Mouse (Mus musculus) embryonic fibroblast, embryonic 13.5 days (primary cell): ENCODE measurements around the gene Mtor.

Experiments used
- CTCF ChIP-seq: IDR thresholded peaks from 2 replicates; pipeline ENCODE4 v1.5.1; 2011; ENCODE audit warnings: mild to moderate bottlenecking, control low read depth, low read length, moderate library complexity, borderline replicate concordance; ENCODE audit not compliant: insufficient read depth
- POLR2A ChIP-seq: IDR thresholded peaks from 2 replicates; pipeline ENCODE4 v1.6.1; 2011; ENCODE audit warnings: low read depth, mild to moderate bottlenecking, control low read depth, low read length, moderate library complexity

- TF ChIP-seq CTCF (no peak), POLR2A (no peak)
These were observed 30.9 kb upstream of the Mtor start for GRCm38 (mm10) chr4:148417559-148417958.
